Mouse (Mus musculus) neural tube, embryonic 12.5 days (tissue): ENCODE data around the gene Amd2. TPM values are rescaled to one million over a fixed set of nuclear protein-coding genes. Genes with fewer than 3 reads are reported as not detected.

Source experiments
- ATAC-seq: fragments of 200-750 bp; cut with Nextera tagmentation; 2 replicates; pipeline ENCODE4 v1.8.0; 2017; ENCODE audit warnings: low read depth, mild to moderate bottlenecking, moderate TSS enrichment, moderate library complexity; ENCODE audit not compliant: low FRiP score
- H3K27ac ChIP-seq: fragments of 300-500 bp; sonication (generic); 2 replicates; pipeline ENCODE4 v1.5.1; 2016
- H3K27me3 ChIP-seq: fragments of 300-500 bp; sonication (generic); replicated peaks from 2 replicates; pipeline ENCODE4 v1.6.1; 2016; ENCODE audit warnings: mild to moderate bottlenecking
- H3K36me3 ChIP-seq: fragments of 300-500 bp; sonication (generic); 2 replicates; pipeline ENCODE4 v1.6.1; 2016; ENCODE audit warnings: mild to moderate bottlenecking
- H3K4me1 ChIP-seq: fragments of 300-500 bp; sonication (generic); 2 replicates; pipeline ENCODE4 v1.6.1; 2016
- H3K4me2 ChIP-seq: fragments of 300-500 bp; sonication (generic); replicated peaks from 2 replicates; pipeline ENCODE4 v1.6.1; 2016; ENCODE audit warnings: mild to moderate bottlenecking
- H3K4me3 ChIP-seq: fragments of 300-500 bp; sonication (generic); 2 replicates; pipeline ENCODE4 v1.5.1; 2016
- H3K9ac ChIP-seq: fragments of 300-500 bp; sonication (generic); 2 replicates; pipeline ENCODE4 v1.6.1; 2016; ENCODE audit warnings: mild to moderate bottlenecking
- H3K9me3 ChIP-seq: fragments of 300-500 bp; sonication (generic); 2 replicates; pipeline ENCODE4 v1.6.1; 2016; ENCODE audit warnings: mild to moderate bottlenecking
- WGBS: fragments of 180-500 bp; shearing (Covaris S2); methylation state at CpG from one replicate; pipeline ENCODE4 v1.1.7; 2016; 5-methylcytosine and 5-hydroxymethylcytosine counted together
- polyA plus RNA-seq: library from polyadenylated mRNA; unstranded; fragments of >200 nt; fragmentation: Nextera tagmentation; extraction: Ambion mirVana; gene quantifications from 2 replicates; pipeline ENCODE4 v1.2.1, GENCODE M21; 2016

The Amd2 gene
- 2.9 and 3.2 TPM in 2 replicates for polyA plus RNA-seq

DNA sequence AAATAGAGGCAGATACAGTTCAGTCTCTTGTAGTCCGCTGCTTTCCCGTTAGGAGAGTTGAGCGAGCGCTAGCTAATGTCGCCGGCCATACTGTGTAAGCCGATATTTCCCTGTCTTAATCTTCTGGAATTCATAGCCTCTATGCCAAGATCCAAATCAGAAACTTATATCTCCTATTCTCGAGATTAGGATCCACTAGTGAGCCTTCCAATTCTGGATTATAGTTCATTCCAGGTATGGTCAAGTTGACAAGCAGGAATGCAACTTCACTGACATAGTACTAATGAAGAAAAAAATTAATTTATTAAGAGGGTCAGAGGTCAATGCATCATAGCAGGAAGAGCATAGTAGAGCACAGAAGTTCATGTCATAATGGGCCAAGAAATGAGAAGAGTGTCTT lies at the start of gene Amd2:
TSS of gene Amd2 (minus strand) at position 101 of the 400 bp plus-strand sequence.
- Histone ChIP-seq H3K9me3 (no peaks in the 10 kb centered on the region), H3K4me1 (no peaks in the 10 kb centered on the region), H3K27me3 (no peaks in the 10 kb centered on the region), H3K4me3 (no peak within 1 kb of the TSS), H3K27ac (no peak within 1 kb of the TSS), H3K9ac (no peak within 1 kb of the TSS), H3K4me2 (no peak within 1 kb of the TSS), H3K36me3 (no peaks in the 10 kb centered on the region)
- no peak for ATAC-seq
- 93% methylated on average over 8 of the region's 8 CpGs for WGBS

DNA sequence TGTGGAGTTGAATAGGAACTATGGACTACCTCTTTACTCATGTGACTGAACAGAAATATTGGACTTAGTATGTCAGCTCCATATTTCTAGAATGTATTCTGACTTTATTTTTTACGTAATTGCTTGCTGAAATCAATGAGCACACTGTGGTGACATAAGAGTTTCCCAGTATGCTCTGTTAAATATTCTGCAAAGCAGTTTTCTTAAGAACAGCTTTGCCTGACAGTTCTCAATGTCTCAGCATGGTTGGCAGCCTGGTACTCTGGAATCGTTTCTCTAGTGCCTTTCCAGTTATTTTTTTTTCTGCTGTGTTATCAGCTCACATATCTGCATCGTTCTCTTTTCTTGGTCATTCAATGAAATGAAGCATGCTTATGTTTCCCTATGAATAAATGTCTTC lies 49.6 kb upstream of the Amd2 start:
- H3K4me3 ChIP-seq, result no peak overlapping the region
- H3K4me1 ChIP-seq, result no peaks in the 10 kb centered on the region
- H3K36me3 ChIP-seq, result no peaks in the 10 kb centered on the region
- no peak overlapping the region for H3K4me2 ChIP-seq
- no peak overlapping the region for H3K27ac ChIP-seq
- H3K9me3 ChIP-seq, result no peaks in the 10 kb centered on the region
- H3K27me3 ChIP-seq, result no peaks in the 10 kb centered on the region
- no peak for ATAC-seq
- no peak overlapping the region for H3K9ac ChIP-seq
- 84% methylated on average over 3 of the region's 3 CpGs for WGBS

DNA sequence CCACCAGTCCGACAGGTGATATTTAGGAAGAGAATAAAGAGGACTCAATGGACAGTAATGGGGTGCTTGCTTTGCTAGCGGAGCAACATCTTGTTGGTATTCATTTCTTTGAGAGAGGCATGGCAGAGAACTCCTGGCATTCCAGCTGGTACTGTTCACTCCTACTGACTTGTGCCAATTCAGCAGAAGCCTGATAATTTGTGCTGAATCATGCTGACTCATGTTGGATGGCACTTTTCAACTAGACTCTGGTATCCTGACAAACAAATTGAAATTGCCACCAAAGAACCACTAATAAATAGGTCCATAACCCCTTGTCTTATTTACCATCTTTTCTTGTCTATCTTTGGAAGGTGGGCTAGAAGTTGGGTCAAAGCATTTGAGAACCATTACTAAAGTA lies 25.9 kb upstream of the Amd2 start:
- Histone ChIP-seq H3K4me2 (no peak overlapping the region), H3K9me3 (no peaks in the 10 kb centered on the region), H3K9ac (no peak overlapping the region), H3K4me3 (no peak overlapping the region), H3K27me3 (no peaks in the 10 kb centered on the region), H3K36me3 (no peaks in the 10 kb centered on the region), H3K27ac (no peak overlapping the region), H3K4me1 (no peaks in the 10 kb centered on the region)
- ATAC-seq, result no peak
- 94% methylated on average over 2 of the region's 2 CpGs for WGBS

DNA sequence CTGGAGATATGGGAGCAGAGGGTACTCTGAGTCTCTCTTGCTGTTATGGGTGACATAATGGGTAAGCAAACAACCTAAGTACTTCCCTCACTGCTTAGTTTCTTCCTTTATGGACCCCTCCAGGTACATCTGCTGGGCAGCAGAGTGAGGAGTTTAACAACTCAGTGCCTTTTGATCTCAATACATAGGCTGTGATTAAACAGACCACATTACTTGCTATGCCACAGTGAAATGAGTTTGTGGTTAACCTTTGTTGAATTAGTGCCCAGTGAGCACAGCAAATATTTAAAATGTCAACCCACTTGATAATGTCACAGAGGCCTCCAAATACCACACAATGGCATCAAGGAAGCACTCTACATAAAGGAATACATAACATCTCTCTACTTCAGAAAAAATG lies 2.6 kb upstream of the Amd2 start:
- H3K4me2 ChIP-seq, result no peak overlapping the region
- no peak overlapping the region for H3K9ac ChIP-seq
- H3K9me3 ChIP-seq, result no peaks in the 10 kb centered on the region
- no peaks in the 10 kb centered on the region for H3K27me3 ChIP-seq
- H3K4me3 ChIP-seq, result no peak overlapping the region
- no peaks in the 10 kb centered on the region for H3K36me3 ChIP-seq
- H3K4me1 ChIP-seq, result no peaks in the 10 kb centered on the region
- no peak overlapping the region for H3K27ac ChIP-seq
- no peak for ATAC-seq
